Mouse (Mus musculus) Muller cell, postnatal 12 days (primary cell): Measurements from ENCODE around the gene Rnf111.

Experiments used
- DNase-seq: peaks from one replicate; pipeline ENCODE4 v3.0.0-alpha.2; 2015; ENCODE audit errors: inconsistent ontology term

The Rnf111 gene

DNA sequence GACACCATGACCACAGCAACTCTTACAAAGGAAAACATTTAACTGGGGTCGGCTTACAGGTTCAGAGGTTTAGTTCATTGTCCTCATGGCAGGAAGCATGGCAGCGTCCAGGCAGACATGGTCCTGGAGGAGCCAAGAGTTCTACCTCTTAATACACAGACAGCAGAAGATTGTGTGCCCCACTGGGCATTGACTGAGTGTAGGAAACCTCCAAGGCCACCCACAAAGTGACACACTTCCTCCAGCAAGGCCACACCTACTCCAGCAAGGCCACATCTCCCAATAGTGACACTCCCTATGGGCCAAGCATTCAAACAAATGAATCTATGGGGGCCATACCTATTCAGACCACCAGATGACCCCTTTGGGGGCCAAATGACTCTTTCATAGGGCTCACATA is 107.4 kb downstream of the Rnf111 start:
- no peak for DNase-seq

DNA sequence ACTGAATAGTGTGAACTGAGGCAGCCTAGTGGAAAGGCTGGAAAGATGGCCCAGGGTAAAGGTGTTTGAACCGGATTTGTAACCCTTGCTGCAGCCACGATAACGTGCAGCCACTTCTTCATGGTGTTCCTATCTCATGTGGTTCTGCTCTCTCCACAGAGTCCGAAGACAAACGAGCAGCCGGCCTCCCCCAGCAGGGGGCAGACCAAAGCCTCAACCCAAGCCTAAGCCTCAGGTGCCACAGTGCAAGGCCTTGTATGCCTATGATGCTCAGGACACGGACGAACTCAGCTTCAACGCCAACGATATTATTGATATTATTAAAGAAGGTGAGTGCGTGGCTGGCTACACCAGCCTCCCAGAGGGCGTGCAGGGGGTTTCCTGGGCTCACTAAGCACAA is 107.9 kb downstream of the Rnf111 start:
- no peak for DNase-seq

DNA sequence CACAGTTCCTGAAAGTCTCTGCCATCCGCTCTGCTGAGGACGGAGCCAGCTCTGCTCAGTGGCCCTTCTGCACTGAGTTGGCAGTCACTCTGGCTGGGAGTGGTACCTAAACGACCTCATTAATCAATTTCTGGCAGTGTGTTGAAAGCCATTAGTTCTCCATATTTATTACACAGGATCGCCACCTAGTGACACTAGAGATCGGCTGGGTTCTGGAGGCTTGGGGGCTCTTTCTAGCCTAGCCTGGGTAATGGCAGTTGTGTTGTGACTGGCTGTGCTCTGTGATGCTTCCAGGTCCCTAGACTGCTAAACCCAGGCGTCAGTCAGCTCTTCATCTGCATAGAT is 111.0 kb downstream of the Rnf111 start:
- peak; percentile 43 for DNase-seq

DNA sequence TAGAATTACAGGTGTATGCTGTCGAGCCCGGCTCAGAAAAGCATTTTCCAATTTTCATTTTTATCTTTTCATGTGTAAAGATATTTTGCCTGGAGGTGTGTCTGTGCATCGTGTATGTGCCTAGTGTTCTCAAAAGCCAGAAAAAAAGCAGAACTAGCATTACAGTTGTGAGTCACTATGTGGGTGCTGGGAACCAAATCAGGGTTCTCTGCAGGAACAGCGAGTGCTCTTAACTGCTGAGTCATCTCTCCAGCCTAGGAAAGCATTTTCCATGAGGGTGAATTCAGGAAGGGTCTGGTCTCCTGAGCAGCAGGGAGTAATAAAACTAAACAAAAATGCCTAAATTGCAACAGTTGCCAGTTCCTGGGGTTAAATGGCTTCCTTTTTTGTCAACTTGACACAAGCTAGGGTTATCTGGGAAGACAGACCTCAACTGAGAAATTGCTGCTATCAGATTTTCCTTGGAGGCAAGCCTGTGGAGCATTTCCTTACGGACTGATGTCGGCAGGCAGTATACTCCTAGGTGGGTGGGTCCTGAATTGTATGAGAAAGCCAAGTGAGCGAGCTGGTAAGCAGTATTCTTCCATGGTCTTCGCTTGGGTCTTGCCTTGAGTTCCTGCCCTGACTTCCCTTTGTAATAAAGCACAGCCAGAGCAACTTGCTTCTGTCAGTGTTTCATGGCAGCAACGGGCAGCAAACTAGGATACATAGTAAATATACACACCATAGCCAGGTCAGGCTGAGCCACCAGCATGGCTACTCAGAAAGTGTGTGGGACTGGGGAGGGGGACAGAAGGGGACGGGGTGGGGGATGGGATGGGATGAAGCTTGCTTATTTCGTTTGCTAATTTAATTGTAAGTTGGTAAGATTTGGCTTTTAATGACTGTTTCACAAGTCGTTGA is 111.6 kb downstream of the Rnf111 start:
- no peak for DNase-seq

DNA sequence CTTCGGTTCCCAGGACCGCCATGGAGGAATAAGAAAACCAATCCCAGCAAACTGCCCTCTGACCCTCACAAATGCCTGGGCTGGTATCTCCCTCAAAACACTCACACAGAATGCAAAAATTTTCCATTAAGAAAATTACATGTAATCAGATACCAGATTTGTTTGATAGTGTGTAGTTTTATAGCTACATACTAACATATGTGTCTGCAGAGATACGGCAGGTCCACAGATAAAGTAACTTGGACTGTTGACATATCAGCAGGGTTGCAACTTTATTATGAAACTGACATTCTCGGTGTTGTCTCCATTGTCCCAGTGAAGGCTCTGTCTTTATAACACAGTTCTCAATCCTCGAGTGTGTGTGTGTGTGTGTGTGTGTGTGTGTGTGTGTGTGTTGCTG is 112.5 kb downstream of the Rnf111 start:
- no peak for DNase-seq

DNA sequence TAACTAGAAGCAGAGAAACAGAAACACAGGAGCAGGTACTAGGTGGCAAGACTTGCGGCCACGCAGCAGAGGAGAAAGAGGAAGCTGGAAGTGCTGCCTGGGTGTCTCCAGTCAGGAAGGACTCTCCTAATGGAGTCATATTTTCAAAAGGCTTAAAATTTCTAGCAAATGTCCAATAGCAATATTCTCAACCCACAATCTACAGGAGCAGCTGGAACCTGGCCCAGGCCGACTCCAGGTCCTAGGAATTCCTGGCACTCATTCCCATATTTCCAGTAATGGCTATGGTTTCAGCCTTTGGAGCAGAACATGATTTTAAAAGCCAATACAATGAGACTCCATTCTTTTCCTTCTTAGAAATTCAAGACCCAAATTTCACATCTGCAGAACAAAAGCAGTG is 114.0 kb downstream of the Rnf111 start:
- DNase-seq = peak; percentile 76

DNA sequence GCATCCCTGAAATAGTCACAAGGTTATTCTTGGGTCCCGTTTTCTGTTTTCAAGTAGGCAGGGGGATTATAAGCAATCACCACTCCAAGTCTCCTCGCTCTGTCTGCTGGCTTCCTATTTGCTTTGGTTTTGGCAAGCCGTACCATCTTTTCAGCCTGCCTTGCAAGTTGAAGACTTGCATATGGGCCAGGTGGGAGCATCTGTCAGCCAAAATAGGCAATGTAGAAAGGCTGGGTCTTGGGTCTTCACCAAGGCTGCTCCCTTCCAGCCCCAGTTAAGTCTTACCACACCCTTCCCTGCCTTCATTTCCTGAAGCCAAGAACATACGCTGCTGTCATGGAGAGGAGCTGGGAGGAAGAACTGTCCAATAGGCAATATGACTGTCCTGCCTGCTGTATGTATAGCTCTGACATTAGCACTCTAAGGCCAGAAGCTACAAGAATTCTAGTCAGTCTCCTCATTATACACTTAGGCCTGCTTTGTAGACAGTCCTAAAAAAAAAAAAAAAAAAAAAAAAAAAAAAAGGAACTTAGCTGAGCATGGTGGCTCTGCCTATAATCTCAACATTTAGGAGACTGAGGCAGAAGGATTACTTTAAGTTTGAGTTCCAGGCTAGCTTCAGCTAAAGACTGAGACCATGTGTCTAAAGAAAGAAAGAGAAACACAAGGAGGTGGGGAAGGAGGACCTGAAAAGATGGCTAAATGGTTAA is 116.0 kb downstream of the Rnf111 start:
- no peak for DNase-seq

DNA sequence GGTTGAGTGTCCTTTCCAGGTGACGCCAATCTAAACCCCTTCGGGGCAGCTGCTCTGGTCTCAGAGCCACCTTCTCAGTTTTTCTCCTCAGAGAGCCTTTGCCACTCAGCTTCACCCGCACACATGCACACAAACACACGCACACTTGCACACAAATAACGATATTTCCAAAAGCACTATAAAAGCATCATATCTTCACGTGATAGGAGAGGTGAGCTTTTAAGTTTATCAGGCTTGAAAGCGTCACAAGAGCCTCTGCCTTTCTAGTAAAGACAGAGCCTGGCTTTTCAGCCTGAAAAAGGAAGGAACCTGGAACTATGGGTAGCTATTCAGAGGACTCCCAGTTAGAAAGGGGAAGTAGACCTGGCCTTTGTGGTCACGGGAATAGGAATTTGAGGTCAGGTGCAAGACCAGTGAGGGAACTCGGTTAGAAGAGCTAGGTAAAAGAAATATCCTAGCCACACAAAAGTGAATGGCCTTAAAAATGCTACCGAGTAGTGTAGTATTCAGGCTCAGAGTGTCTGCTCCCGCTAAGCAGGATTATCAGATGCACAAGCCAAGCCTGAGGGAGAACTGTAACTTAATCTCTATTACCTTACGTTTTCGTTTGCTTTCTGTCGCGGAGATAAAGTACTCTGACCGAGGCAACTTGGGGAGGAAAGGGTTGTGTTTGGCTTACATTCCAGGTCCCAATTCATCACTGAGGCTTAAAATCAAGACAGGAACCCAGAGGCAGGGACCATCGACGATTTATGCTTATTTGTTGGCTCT is 118.4 kb downstream of the Rnf111 start:
- no peak for DNase-seq

DNA sequence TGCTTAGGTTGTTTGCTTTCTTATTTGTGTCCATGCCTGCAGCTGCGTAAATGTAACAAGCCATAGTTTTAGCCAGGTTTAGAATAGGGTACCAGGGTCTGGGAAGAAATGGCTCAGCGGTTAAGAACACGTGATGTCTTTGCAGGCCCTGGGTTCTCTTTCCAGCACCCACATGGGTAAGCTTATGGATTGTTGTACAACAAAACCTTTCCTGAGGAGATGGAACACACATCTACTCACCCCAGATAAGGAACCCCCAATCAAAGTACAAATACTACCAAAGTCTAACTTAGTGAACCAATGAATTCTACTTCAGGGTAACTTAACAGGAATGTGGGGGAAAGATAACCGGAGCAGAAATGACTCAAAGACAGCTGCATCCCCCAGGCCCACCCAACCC is 119.0 kb downstream of the Rnf111 start:
- DNase-seq = no peak

DNA sequence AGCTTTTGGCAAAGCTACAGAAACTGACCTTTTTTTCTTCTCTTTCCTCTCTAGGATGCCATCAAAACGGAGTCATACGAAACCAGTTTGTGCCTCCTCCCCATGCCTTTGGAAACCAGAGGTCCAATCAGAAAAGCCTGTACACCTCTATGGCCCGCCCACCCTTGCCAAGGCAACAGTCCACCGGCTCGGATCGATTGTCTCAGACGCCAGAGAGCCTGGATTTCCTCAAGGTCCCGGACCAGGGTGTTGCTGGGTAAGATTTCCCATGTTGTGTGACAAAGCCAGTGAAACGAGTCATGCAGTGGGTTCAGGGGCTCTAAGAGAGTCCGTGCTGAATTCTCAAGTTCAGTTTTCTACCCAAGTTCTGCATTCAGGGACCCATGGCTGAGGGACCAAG is 119.8 kb downstream of the Rnf111 start:
- DNase-seq = no peak

DNA sequence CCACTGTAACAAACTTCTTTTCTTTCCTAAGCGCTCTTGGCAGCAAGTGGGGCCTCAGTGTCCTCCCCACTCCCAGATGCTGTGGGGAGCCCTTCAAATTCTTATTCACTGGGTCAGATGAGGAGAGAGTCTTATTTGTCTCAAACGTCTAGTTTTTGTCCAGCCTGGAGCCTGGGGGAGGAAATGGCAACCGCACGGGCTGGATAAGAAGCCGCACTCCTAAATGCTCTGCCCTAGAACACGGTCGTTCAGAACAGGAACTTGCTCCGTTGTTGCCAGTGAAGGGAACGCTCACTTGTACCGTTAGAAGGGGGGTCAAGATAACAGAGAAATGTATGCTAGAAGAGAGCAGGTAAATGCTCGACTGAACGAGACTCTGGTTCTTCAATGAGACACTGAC is 121.4 kb downstream of the Rnf111 start:
- no peak for DNase-seq

DNA sequence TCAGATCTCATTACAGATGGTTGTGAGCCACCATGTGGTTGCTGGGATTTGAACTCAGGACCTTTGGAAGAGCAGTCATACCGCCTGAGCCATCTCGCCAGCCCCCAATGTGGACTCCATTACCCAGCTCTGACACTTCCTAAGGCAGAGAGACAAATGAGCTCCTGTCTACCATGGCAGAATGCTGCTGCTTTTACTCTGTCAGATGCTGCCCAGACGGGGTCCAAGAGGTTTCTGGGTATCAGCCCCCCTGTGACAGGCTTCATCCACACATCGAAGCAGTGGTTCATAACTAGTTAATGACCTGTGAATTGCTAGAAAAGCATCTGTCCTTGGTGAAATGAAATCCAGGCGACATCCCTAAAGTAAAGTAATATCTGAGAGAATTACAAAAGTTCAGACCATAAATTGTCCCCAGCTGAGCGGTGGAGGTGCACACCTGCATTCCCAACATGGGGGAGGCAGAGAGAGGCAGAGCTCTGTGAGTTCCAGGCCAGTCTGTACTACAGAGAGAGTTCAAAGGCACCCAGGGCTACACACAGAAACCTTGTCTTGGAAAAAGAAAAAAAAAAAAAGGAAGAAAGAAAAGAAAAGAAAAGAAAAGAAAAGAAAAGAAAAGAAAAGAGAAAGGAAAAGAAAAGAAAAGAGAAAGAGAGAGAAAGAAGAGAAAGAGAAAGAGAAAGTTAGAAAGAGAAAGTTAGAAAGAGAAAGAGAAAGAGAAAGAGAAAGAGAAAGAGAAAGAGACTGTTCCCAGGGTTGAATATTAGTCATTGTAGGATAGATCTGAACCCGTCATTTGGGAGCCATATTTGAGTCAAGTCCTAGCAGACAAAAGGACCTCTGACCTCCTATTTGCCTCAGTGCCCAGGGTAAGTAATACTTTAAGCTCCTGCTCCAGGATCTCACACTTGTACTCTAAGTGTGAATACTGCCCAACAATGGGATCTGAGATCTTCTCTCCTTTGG is 123.7 kb downstream of the Rnf111 start:
- no peak for DNase-seq
